Comparison of ENCODE assay signal across 17 mouse cellular contexts in the genomic region with DNA sequence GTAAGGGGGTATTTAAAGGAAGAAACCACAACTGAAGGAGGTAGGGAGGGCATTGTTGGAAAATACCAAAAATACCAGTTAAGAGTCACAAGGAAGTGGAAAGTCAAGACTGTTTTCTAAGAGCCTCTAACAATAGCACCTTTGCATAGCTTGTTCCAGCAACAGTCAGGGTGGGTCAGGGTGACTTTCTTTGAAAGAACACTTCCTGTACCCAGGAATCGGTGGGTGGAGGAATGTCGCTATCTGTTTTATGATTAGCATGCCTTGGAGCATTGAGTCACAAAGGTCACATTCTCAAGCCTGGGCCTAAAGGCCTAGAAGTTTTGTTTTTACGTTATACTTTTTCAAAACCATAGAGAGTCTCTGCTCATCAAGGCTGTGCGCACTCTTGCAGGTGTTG. TPM values are rescaled to one million over a fixed set of nuclear protein-coding genes. Genes with fewer than 3 reads are reported as not detected.
"Had no signal": no experiment of that assay in that cellular context is flagged by ENCODE, and none has a peak within 500 bp of the region (broad histone marks: within the 10 kb centered on the region; RNA-seq: fewer than 3 reads in every experiment).

No protein-coding gene starts in this region.

RNA-seq across cellular contexts. Expression of a gene that starts 42.6 kb away (rescaled TPM):
- polyA plus RNA-seq: frontal cortex, adult 2 months; heart, embryonic 10.5 days; heart, embryonic 12.5 days; heart, embryonic 14.5 days; heart, embryonic 16.5 days; hindbrain, embryonic 10.5 days; hindbrain, embryonic 12.5 days; hindbrain, embryonic 14.5 days; hindbrain, embryonic 16.5 days; intestine, embryonic 14.5 days; kidney, embryonic 14.5 days; kidney, embryonic 16.5 days; limb, embryonic 10.5 days; limb, embryonic 12.5 days; limb, embryonic 14.5 days; liver, embryonic 11.5 days; liver, embryonic 13.5 days had no signal
